Mouse (Mus musculus) liver, embryonic 13.5 days (tissue): Measurements from ENCODE around the gene Fmo2. TPM values are rescaled to one million over a fixed set of nuclear protein-coding genes. Genes with fewer than 3 reads are reported as not detected.
A peak's percentile ranks its signal among the peaks of the same experiment; 100 is the strongest.

ENCODE experiments used
- ATAC-seq: fragments of 200-750 bp; cut with Nextera tagmentation; 2 replicates; pipeline ENCODE4 v1.8.0; 2017; ENCODE audit warnings: low read depth, mild to moderate bottlenecking, moderate number of reproducible peaks, moderate library complexity
- DNase-seq: peaks from one replicate; pipeline ENCODE4 v3.0.0; 2022
- H3K27ac ChIP-seq: fragments of 300-500 bp; sonication (generic); 2 replicates; pipeline ENCODE4 v1.5.1; 2015; ENCODE audit warnings: moderate library complexity, mild to moderate bottlenecking, inconsistent platforms
- H3K27me3 ChIP-seq: fragments of 300-500 bp; sonication (generic); 2 replicates; pipeline ENCODE4 v1.6.1; 2015; ENCODE audit warnings: mild to moderate bottlenecking, inconsistent platforms
- H3K36me3 ChIP-seq: fragments of 300-500 bp; sonication (generic); 2 replicates; pipeline ENCODE4 v1.6.1; 2015; ENCODE audit warnings: mild to moderate bottlenecking, inconsistent platforms
- H3K4me1 ChIP-seq: fragments of 300-500 bp; sonication (generic); replicated peaks from 2 replicates; pipeline ENCODE4 v1.6.1; 2015; ENCODE audit warnings: inconsistent platforms
- H3K4me2 ChIP-seq: fragments of 300-500 bp; sonication (generic); 2 replicates; pipeline ENCODE4 v1.6.1; 2015; ENCODE audit warnings: inconsistent platforms, mild to moderate bottlenecking, moderate library complexity
- H3K4me3 ChIP-seq: fragments of 300-500 bp; sonication (generic); replicated peaks from 2 replicates; pipeline ENCODE4 v1.5.1; 2015; ENCODE audit warnings: mild to moderate bottlenecking, inconsistent platforms
- H3K9ac ChIP-seq: fragments of 300-500 bp; sonication (generic); 2 replicates; pipeline ENCODE4 v1.6.1; 2015; ENCODE audit warnings: mild to moderate bottlenecking, inconsistent platforms
- H3K9me3 ChIP-seq: fragments of 300-500 bp; sonication (generic); replicated peaks from 2 replicates; pipeline ENCODE4 v1.6.1; 2016; ENCODE audit warnings: inconsistent platforms
- WGBS: fragments of 180-500 bp; shearing (Covaris S2); methylation state at CpG from one replicate; pipeline ENCODE4 v1.1.7; 2015; ENCODE audit not compliant: insufficient replicate concordance; 5-methylcytosine and 5-hydroxymethylcytosine counted together
- polyA plus RNA-seq: library from polyadenylated mRNA; unstranded; fragments of >200 nt; fragmentation: Nextera tagmentation; extraction: Ambion mirVana; gene quantifications from 2 replicates; pipeline ENCODE4 v1.2.1, GENCODE M21; 2015

Gene Fmo2
- polyA plus RNA-seq, 1 experiment from 2014 or later: 0.29 TPM

- ATAC-seq: no peak
These were observed 10.9 kb downstream of the Fmo2 start for GRCm38 (mm10) chr1:162887644-162888043.

GRCm38 (mm10) chr1:162886138-162886816 lies 12.2 kb downstream of the Fmo2 start:
- DNase-seq: no peak
- no peak for ATAC-seq
- Histone ChIP-seq H3K36me3 (no peaks in the 10 kb centered on the region), H3K4me2 (no peak overlapping the region), H3K27me3 (no peaks in the 10 kb centered on the region), H3K4me1 (no peaks in the 10 kb centered on the region), H3K9me3 (no peaks in the 10 kb centered on the region), H3K9ac (no peak overlapping the region), H3K4me3 (no peak overlapping the region), H3K27ac (no peak overlapping the region)
- 73% methylated on average over 11 of the region's 11 CpGs for WGBS

More at GRCm38 (mm10) chr1:162887644-162888043, 10.9 kb downstream of the Fmo2 start:
- H3K9ac ChIP-seq: no peak overlapping the region
- H3K36me3 ChIP-seq: no peaks in the 10 kb centered on the region
- H3K27me3 ChIP-seq: no peaks in the 10 kb centered on the region
- no peak overlapping the region for H3K4me3 ChIP-seq
- 73% methylated on average over 7 of the region's 7 CpGs for WGBS
- no peaks in the 10 kb centered on the region for H3K9me3 ChIP-seq
- H3K4me1 ChIP-seq: no peaks in the 10 kb centered on the region
- DNase-seq: no peak
- H3K27ac ChIP-seq: no peak overlapping the region
- H3K4me2 ChIP-seq: no peak overlapping the region

GRCm38 (mm10) chr1:162882681-162883080 lies 15.8 kb downstream of the Fmo2 start:
- no peaks in the 10 kb centered on the region for H3K4me1 ChIP-seq
- WGBS: 48% methylated on average over 4 of the region's 4 CpGs
- H3K27ac ChIP-seq: no peak overlapping the region
- no peaks in the 10 kb centered on the region for H3K9me3 ChIP-seq
- no peaks in the 10 kb centered on the region for H3K27me3 ChIP-seq
- DNase-seq: no peak
- no peak overlapping the region for H3K9ac ChIP-seq
- ATAC-seq: no peak
- no peak overlapping the region for H3K4me2 ChIP-seq
- H3K4me3 ChIP-seq: no peak overlapping the region
- H3K36me3 ChIP-seq: no peaks in the 10 kb centered on the region

- Histone ChIP-seq H3K4me2 (no peak overlapping the region), H3K4me3 (no peak overlapping the region), H3K27me3 (no peaks in the 10 kb centered on the region), H3K9me3 (no peaks in the 10 kb centered on the region), H3K27ac (no peak overlapping the region), H3K36me3 (no peaks in the 10 kb centered on the region), H3K4me1 (no peaks in the 10 kb centered on the region), H3K9ac (no peak overlapping the region)
- ATAC-seq (no peak), DNase-seq (peak; percentile 9)
- 30% methylated on average over 11 of the region's 11 CpGs for WGBS
These were observed 18.7 kb downstream of the Fmo2 start for GRCm38 (mm10) chr1:162879595-162880369.

GRCm38 (mm10) chr1:162875091-162875490 lies 23.4 kb downstream of the Fmo2 start:
- ATAC-seq (peak; percentile 25; the same call in 1 of the 2 replicates), DNase-seq (no peak)
- Histone ChIP-seq H3K4me3 (no peak overlapping the region), H3K36me3 (no peaks in the 10 kb centered on the region), H3K4me2 (no peak overlapping the region), H3K27me3 (no peaks in the 10 kb centered on the region), H3K9ac (no peak overlapping the region), H3K27ac (no peak overlapping the region), H3K9me3 (no peaks in the 10 kb centered on the region), H3K4me1 (peaks cover 12% of the 10 kb centered on the region)
- 29% methylated on average over 3 of the region's 3 CpGs for WGBS

GRCm38 (mm10) chr1:162871701-162872311 lies 26.7 kb downstream of the Fmo2 start:
- 38% methylated on average over 9 of the region's 9 CpGs for WGBS
- Histone ChIP-seq H3K36me3 (no peaks in the 10 kb centered on the region), H3K9ac (no peak overlapping the region), H3K4me2 (no peak overlapping the region), H3K27ac (no peak overlapping the region), H3K9me3 (no peaks in the 10 kb centered on the region), H3K4me3 (no peak overlapping the region), H3K27me3 (no peaks in the 10 kb centered on the region), H3K4me1 (peaks cover 12% of the 10 kb centered on the region)
- DNase-seq: no peak
- ATAC-seq: peak; percentile 28; the same call in 1 of the 2 replicates

GRCm38 (mm10) chr1:162870978-162871377 lies 27.5 kb downstream of the Fmo2 start:
- Histone ChIP-seq H3K4me3 (no peak overlapping the region), H3K27ac (no peak overlapping the region), H3K9me3 (no peaks in the 10 kb centered on the region), H3K4me1 (peaks cover 18% of the 10 kb centered on the region), H3K4me2 (no peak overlapping the region), H3K9ac (no peak overlapping the region), H3K36me3 (no peaks in the 10 kb centered on the region), H3K27me3 (no peaks in the 10 kb centered on the region)
- DNase-seq (no peak), ATAC-seq (no peak)
- WGBS: 58% methylated on average over 7 of the region's 7 CpGs

GRCm38 (mm10) chr1:162867396-162867795 lies 31.1 kb downstream of the Fmo2 start:
- no peak for DNase-seq

GRCm38 (mm10) chr1:162866280-162866681 lies 32.2 kb downstream of the Fmo2 start, which contains the start of gene Fmo1:
Gene Fmo1 (minus strand): TSS chr1:162866610.
- Histone ChIP-seq H3K4me1 (peaks cover 24% of the 10 kb centered on the region), H3K4me2 (peak within 1 kb of the TSS; percentile 37), H3K27ac (no peak within 1 kb of the TSS; the same call in 1 of the 2 replicates), H3K27me3 (no peaks in the 10 kb centered on the region), H3K4me3 (no peak within 1 kb of the TSS), H3K36me3 (no peaks in the 10 kb centered on the region), H3K9ac (peak within 1 kb of the TSS; percentile 33; the same call in 1 of the 2 replicates), H3K9me3 (no peaks in the 10 kb centered on the region)
- DNase-seq (no peak), ATAC-seq (peak; percentile 79)
- 16% methylated on average over 7 of the region's 7 CpGs for WGBS

More at GRCm38 (mm10) chr1:162867396-162867795, 31.1 kb downstream of the Fmo2 start:
- Histone ChIP-seq H3K4me1 (peaks cover 33% of the 10 kb centered on the region), H3K27me3 (no peaks in the 10 kb centered on the region), H3K4me3 (no peak overlapping the region), H3K36me3 (no peaks in the 10 kb centered on the region), H3K9ac (no peak overlapping the region), H3K9me3 (no peaks in the 10 kb centered on the region), H3K4me2 (no peak overlapping the region), H3K27ac (no peak overlapping the region)
- no peak for ATAC-seq
- WGBS: 63% methylated on average over 4 of the region's 4 CpGs

GRCm38 (mm10) chr1:162865493-162865830 lies 33.1 kb downstream of the Fmo2 start:
- Histone ChIP-seq H3K27ac (no peak overlapping the region), H3K9ac (no peak overlapping the region), H3K4me2 (no peak overlapping the region; the same call in 1 of the 2 replicates), H3K4me3 (no peak overlapping the region), H3K9me3 (no peaks in the 10 kb centered on the region), H3K36me3 (no peaks in the 10 kb centered on the region), H3K4me1 (peaks cover 21% of the 10 kb centered on the region), H3K27me3 (no peaks in the 10 kb centered on the region)
- DNase-seq (no peak), ATAC-seq (no peak)
- 44% methylated on average over 3 of the region's 3 CpGs for WGBS

- DNase-seq: no peak
- 68% methylated on average over 8 of the region's 8 CpGs for WGBS
- no peak overlapping the region for H3K27ac ChIP-seq
- H3K27me3 ChIP-seq: no peaks in the 10 kb centered on the region
- ATAC-seq: 0 out of 2 replicates have a peak, but pooled peaks have one; percentile 24
- no peak overlapping the region; the same call in 1 of the 2 replicates for H3K4me2 ChIP-seq
- H3K36me3 ChIP-seq: no peaks in the 10 kb centered on the region
- no peak overlapping the region for H3K4me3 ChIP-seq
- no peaks in the 10 kb centered on the region for H3K9me3 ChIP-seq
- H3K4me1 ChIP-seq: peaks cover 21% of the 10 kb centered on the region
- no peak overlapping the region for H3K9ac ChIP-seq
These were observed 33.6 kb downstream of the Fmo2 start for GRCm38 (mm10) chr1:162864816-162865492.
